Mouse (Mus musculus) adrenal gland (tissue): Measurements from ENCODE around the gene Parp11.
"Not testable (repeated sequence)": the region's sequence is repeated elsewhere in the genome, so short reads cannot be mapped to it uniquely, and the experiment has no call there.

ENCODE experiments used
- intact Hi-C: fragments of 180-260 bp; cut with DNase I; formaldehyde crosslinking; loops from one replicate; pipeline ENCODE4 v1.15.1; 2025

Gene Parp11

GRCm38 (mm10) chr6:127494357-127494756 is 47.7 kb downstream of the Parp11 start:
- intact Hi-C loops: no loop called here

- intact Hi-C loops: no loop called here
Measured at GRCm38 (mm10) chr6:127495251-127495650, 48.6 kb downstream of the Parp11 start.

DNA sequence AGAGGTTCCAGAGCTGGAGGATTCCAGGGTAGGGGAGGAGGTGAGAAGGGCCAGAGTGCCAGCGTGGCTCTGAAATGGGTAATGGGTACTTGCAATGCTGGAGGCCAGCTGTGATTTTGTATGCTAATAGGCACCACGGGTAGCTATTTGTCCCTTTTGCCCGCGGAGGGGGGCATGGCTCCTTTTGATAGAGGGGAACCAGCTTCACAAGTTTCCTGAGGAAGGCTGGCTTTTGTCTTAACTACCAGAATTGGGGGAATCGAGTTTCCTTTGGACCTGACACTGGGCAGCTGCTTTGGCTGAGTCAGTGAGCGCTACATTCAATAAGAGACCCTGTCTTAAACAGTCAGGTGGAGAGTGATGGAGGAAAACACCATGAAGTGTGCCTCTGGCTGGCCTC is 49.2 kb downstream of the Parp11 start:
- intact Hi-C loops: no loop called here

GRCm38 (mm10) chr6:127496841-127497656 is 50.4 kb downstream of the Parp11 start:
- intact Hi-C loops: no loop called here

DNA sequence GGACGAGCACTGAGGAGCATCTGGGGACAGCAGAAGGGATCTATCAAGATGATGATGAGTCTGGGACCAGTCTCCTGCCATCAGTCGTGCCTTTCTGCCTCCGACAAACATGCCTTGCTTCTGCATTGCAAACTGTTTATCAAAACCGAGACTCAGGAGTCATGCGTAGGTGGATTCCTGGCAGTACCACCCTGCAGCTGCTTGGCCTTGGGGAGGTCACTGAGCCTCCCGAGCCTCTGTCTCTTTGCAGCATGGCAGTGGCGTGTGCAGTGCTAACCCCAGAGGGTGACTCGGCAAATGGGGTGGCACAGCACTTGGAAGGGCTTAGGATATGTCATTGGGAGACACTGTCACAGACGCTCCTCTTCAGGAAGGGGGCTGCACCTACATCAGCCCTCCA is 53.5 kb downstream of the Parp11 start:
- intact Hi-C loops: loop anchor here (5.0 kb wide), 2 partner anchors 42 to 82 kb away; no protein-coding TSS in a partner anchor

DNA sequence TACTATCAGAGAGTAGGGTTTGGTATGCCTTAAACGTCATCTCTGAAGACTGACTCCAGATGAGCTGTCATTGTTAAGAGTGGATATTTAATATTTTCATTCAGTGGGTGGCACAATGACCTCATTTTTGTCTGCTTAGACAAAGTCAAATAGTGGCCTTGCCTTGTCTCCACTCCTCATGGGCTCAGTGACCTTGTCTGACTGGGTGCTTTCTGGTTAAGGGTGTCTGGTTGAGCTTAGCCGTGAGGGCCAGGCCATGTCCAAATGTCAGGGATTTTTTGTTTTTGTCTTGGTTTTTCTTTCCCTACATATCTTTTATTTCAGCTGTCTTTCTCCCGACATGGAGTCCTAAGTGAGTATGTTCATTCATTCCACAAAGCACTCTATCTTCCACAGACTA is 54.2 kb downstream of the Parp11 start:
- intact Hi-C loops: loop anchor here (5.0 kb wide), 2 partner anchors 41 to 81 kb away; no protein-coding TSS in a partner anchor

DNA sequence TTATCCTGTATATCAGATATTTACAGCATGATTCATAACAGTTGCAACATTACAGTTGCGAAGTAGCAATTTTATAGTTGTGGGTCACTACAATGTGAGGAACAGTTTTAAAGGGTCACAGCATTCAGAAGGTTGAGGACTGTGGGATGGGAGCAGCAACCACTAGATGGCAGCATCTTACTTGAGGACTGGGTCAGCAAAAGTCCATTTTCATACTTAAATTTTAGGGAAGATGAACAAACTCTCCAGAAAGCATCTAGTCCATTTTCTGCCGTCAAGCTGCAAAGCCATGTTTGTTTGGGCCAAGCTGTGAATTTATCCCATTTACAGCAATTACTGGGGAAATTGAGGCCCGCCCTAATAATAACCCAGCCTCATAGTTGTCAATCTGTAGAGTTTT is 55.9 kb downstream of the Parp11 start:
- intact Hi-C loops: loop anchor here (5.0 kb wide), 2 partner anchors 40 to 80 kb away; no protein-coding TSS in a partner anchor

- intact Hi-C loops: not testable (repeated sequence)
Measured at GRCm38 (mm10) chr6:127513776-127514175, 67.1 kb downstream of the Parp11 start.

GRCm38 (mm10) chr6:127521176-127521575 is 74.5 kb downstream of the Parp11 start:
- intact Hi-C loops: no loop called here

GRCm38 (mm10) chr6:127522326-127522725 is 75.7 kb downstream of the Parp11 start:
- intact Hi-C loops: no loop called here

DNA sequence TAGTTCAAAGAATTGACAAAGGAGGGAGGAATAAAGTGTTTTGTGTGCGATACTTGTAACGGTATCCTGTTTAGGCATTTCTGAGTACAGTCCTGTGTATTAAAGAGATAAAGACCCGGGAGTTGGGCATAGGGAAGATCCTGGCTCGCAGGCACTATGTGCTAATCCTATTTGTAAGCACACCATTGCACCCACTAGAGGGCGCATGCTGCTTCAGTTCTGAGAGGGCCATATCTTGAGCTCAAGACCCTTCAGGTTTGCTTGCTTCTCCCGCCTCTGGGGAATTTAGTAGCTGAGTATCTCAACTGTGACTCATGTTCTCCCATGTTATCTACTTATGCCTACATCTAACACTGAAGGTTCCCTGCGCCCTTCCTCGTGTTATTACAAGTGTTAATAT is 77.8 kb downstream of the Parp11 start:
- intact Hi-C loops: no loop called here

DNA sequence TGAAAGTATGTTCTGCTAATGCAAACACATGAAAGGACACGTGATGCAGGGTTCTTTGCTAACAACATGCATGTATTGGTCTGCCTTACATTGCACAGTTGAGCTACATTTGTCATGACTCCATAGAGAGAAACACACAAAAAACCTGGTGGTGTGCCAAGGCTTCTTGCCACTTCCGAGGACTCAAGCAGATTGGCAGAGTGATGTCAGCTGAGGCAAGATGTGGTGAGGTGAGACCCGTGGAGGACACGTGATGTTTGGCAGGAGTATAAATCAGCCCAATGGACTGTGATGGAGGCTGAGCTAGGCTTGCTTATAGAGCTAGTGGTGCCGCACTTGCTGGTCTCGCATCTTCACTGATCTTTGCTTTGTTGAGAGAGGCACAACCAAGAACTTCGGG is 82.0 kb downstream of the Parp11 start:
- intact Hi-C loops: no loop called here

- intact Hi-C loops: no loop called here
Measured at GRCm38 (mm10) chr6:127529451-127529850, 82.8 kb downstream of the Parp11 start.

GRCm38 (mm10) chr6:127530206-127530605 is 83.6 kb downstream of the Parp11 start:
- intact Hi-C loops: no loop called here

GRCm38 (mm10) chr6:127531412-127532205 is 85.0 kb downstream of the Parp11 start:
- intact Hi-C loops: no loop called here

- intact Hi-C loops: no loop called here
Measured at GRCm38 (mm10) chr6:127532304-127532703, 85.7 kb downstream of the Parp11 start.

DNA sequence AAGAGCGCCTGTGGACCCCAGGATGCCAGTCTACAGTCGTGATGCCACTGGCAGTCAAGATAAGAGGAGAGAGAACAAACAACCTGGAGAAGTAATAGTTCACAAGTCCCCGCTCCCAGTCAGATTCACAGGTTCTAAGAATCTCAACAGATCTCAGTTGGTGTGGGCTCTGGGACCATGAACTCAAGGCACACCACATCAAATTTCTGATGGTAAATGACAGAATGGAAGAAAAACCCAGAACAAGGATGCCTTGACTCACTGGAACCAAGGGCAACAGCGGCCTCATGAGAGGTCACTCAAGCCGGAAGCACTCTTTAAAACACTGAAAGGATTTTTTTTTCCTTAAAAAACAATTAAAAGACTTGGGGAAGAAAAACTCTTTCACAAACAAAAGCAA is 87.1 kb downstream of the Parp11 start:
- intact Hi-C loops: no loop called here

- intact Hi-C loops: no loop called here
Measured at GRCm38 (mm10) chr6:127537035-127537434, 90.4 kb downstream of the Parp11 start.

GRCm38 (mm10) chr6:127538118-127538517 is 91.5 kb downstream of the Parp11 start:
- intact Hi-C loops: no loop called here

GRCm38 (mm10) chr6:127539226-127539625 is 92.6 kb downstream of the Parp11 start:
- intact Hi-C loops: no loop called here

DNA sequence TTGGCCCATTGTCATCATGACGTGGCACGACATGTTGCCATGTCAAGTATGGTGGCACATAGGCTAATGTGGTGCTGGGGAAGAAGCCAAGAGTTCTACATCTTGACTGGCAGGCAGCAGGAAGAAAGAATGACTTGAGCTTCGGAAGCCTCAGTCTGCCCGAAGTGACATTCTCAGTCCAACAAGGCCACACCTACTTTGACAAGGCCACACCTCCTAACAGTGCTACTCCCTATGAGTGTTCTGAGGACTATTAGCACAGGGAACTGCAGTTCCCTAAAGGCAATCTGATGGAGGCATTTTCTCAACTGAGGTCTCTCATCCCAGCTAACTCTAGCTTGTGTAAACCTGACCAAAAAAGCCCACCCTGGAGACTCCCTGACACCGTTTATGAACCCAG is 93.0 kb downstream of the Parp11 start:
- intact Hi-C loops: loop anchor here (5.0 to 10.0 kb wide), 3 partner anchors 37 to 405 kb away; no protein-coding TSS in a partner anchor

DNA sequence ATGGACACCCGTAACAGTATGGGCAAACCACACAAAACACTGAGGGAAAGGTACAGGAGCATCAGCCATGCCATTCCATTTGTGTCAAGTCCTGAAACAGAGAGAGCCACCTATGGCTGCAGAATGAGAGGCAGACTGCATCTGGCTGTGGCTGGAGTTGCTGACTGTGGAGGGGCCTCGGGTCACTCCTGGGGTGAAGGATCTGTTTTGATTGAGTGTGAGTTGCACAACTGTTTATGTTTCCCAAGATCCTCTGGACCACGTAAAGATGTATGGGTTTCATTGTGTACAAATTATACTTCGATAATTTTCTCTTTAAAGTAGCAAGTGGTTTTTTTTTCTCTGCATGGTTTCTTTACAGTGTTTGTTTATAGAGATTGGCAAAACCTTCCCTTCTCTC is 93.9 kb downstream of the Parp11 start:
- intact Hi-C loops: loop anchor here (5.0 to 10.0 kb wide), 3 partner anchors 38 to 404 kb away; no protein-coding TSS in a partner anchor
